Mouse (Mus musculus) kidney, adult 2 months (tissue): ENCODE measurements around the gene Gm43638.
"Not testable (repeated sequence)": the region's sequence is repeated elsewhere in the genome, so short reads cannot be mapped to it uniquely, and the experiment has no call there.

Source experiments
- CTCF ChIP-seq: fragments of 200-500 bp; conservative IDR thresholded peaks from 2 replicates; pipeline ENCODE4 v1.5.1; 2011; ENCODE audit warnings: low read depth, mild to moderate bottlenecking, control low read depth, low read length, moderate library complexity, mixed read lengths; ENCODE audit not compliant: insufficient read depth, insufficient read length
- POLR2A ChIP-seq: fragments of 200-500 bp; IDR thresholded peaks from one replicate; pipeline ENCODE4 v1.6.1; 2011; ENCODE audit warnings: low read depth, low read length, control low read depth

DNA sequence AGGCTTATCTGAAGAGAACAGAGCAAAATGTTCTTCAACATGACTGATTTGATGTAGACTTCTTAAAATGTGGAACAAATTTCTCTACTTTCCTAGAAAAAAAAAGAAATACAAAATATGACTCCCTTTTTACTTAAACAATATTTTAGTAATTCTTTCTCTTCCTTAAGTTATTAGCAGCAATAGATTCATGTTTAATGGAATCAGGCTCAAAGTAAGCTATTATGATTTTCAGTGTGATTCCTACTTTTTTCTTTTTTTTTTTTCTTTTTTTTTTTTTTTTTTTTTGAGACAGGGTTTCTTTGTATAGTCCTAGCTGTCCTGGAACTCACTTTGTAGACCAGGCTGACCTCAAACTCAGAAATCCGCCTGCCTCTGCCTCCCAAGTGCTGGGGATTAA lies at the start of gene Gm43638:
- TF ChIP-seq CTCF, POLR2A: not testable (repeated sequence)
